Mouse (Mus musculus) limb, embryonic 13.5 days (tissue): ENCODE data around the gene Rdh11. TPM values are rescaled to one million over a fixed set of nuclear protein-coding genes. Genes with fewer than 3 reads are reported as not detected.
"Not testable (repeated sequence)": the region's sequence is repeated elsewhere in the genome, so short reads cannot be mapped to it uniquely, and the experiment has no call there.

Experiments used
- ATAC-seq: fragments of 200-750 bp; cut with Nextera tagmentation; 2 replicates; pipeline ENCODE4 v1.8.0; 2017; ENCODE audit warnings: low read depth, moderate number of reproducible peaks, moderate TSS enrichment; ENCODE audit not compliant: low FRiP score
- H3K27ac ChIP-seq: fragments of 300-500 bp; sonication (generic); 2 replicates; pipeline ENCODE4 v1.5.1; 2015; ENCODE audit warnings: inconsistent platforms, mild to moderate bottlenecking, moderate library complexity
- H3K27me3 ChIP-seq: fragments of 300-500 bp; sonication (generic); 2 replicates; pipeline ENCODE4 v1.6.1; 2015; ENCODE audit warnings: mild to moderate bottlenecking, inconsistent platforms
- H3K36me3 ChIP-seq: fragments of 300-500 bp; sonication (generic); 2 replicates; pipeline ENCODE4 v1.6.1; 2015; ENCODE audit warnings: inconsistent platforms, mild to moderate bottlenecking, moderate library complexity
- H3K4me1 ChIP-seq: fragments of 300-500 bp; sonication (generic); 2 replicates; pipeline ENCODE4 v1.6.1; 2015; ENCODE audit warnings: inconsistent platforms
- H3K4me2 ChIP-seq: fragments of 300-500 bp; sonication (generic); replicated peaks from 2 replicates; pipeline ENCODE4 v1.6.1; 2015; ENCODE audit warnings: inconsistent platforms, mild to moderate bottlenecking, moderate library complexity
- H3K4me3 ChIP-seq: fragments of 300-500 bp; sonication (generic); 2 replicates; pipeline ENCODE4 v1.5.1; 2015; ENCODE audit warnings: moderate library complexity, mild to moderate bottlenecking, inconsistent platforms
- H3K9ac ChIP-seq: fragments of 300-500 bp; sonication (generic); 2 replicates; pipeline ENCODE4 v1.6.1; 2015; ENCODE audit warnings: mild to moderate bottlenecking, inconsistent platforms
- H3K9me3 ChIP-seq: fragments of 300-500 bp; sonication (generic); 2 replicates; pipeline ENCODE4 v1.6.1; 2016; ENCODE audit warnings: inconsistent platforms
- WGBS: fragments of 180-500 bp; shearing (Covaris S2); methylation state at CpG from one replicate; pipeline ENCODE4 v1.1.7; 2015; 5-methylcytosine and 5-hydroxymethylcytosine counted together
- polyA plus RNA-seq: library from polyadenylated mRNA; unstranded; fragments of >200 nt; fragmentation: Nextera tagmentation; extraction: Ambion mirVana; gene quantifications from 2 replicates; pipeline ENCODE4 v1.2.1, GENCODE M21; 2015

The Rdh11 gene
- 23.5 and 27.0 TPM in 2 replicates for polyA plus RNA-seq

DNA sequence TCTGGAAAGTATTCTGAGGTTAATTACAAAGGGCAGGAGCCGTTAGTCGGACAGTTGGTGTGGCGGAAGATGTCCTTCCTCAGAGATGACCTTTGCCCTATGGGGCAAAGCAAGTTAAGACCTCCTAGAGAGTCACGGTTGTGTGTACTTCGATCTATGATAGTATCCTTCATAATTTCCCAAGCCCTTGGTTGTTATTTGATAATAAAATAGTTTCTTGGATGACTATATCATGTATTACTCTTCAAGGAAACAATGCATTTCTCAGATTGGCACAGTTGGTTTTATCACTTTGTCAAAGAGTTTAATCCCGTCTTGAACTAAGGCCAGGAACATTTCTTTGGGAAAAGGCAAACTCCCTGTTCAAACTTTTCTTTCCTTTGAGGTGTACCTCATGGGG, at the start of gene Rdh11:
TSS of gene Rdh11 (minus strand) at position 101 of the 400 bp plus-strand sequence.
- no peaks in the 10 kb centered on the region for H3K27me3 ChIP-seq
- H3K4me2 ChIP-seq, result peak within 1 kb of the TSS; percentile 85
- H3K9me3 ChIP-seq, result no peaks in the 10 kb centered on the region
- H3K4me1 ChIP-seq, result peaks cover 11% of the 10 kb centered on the region
- peaks cover 12% of the 10 kb centered on the region for H3K36me3 ChIP-seq
- peak within 1 kb of the TSS; percentile 70 for H3K4me3 ChIP-seq
- peak within 1 kb of the TSS; percentile 74 for H3K9ac ChIP-seq
- peak within 1 kb of the TSS; percentile 55; the same call in 1 of the 2 replicates for H3K27ac ChIP-seq
- WGBS, result 61% methylated on average over 6 of the region's 6 CpGs
- peak; percentile 39; the same call in 1 of the 2 replicates for ATAC-seq

DNA sequence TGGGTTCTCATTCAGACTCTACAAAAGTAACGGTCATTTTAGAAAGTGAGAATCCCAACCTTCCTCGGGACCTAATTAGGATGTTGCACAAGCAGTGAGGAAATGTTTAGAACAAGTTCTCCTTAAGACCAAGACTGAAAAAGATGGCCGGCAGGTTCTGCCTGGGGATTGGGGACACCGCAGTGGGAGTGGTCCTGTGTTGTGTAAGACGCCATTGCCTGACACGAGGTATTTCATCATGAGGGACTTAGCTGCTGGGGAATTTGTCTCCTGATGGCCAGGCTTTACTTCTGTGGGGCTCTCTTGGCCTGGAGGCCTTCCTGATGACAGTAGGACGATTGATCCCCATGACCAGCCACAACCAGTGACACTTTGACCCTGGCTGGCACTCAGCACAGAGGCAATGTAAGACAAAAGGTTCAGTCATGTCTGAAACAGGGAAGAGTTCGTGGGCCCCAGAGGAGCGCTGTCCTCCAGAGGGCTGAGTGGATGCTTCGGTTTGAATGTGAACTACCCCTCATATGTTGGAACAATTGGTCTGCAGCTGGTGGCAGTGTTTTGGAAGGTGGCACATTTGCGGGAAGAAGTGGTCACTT, 43.5 kb upstream of the Rdh11 start:
- 87% methylated on average over 11 of the region's 11 CpGs for WGBS
- no peak for ATAC-seq

DNA sequence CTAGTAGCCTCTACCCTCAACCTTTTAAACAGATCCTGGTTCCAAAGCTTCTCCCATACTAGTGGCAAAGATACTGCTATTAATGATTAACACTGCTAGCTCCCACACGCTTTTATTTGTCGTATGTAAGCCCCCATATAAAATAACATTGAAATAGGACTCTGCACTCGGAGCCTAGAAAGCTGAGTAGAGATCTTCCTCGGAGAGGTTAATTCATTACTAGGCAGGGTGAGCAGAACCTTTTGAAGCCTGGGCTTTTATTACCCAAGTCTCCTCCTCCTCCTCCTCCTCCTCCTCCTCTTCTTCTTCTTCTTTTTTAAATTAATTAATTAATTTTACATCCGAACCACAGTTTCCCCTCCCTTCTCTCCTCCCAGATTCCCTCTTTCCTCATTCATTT, 25.4 kb upstream of the Rdh11 start:
- no peak for ATAC-seq
- WGBS, result 40% methylated on average over 5 of the region's 5 CpGs
- no peak overlapping the region for H3K27ac ChIP-seq
- H3K9me3 ChIP-seq, result no peaks in the 10 kb centered on the region
- H3K9ac ChIP-seq, result no peak overlapping the region
- no peaks in the 10 kb centered on the region for H3K36me3 ChIP-seq
- no peaks in the 10 kb centered on the region for H3K27me3 ChIP-seq
- no peak overlapping the region for H3K4me3 ChIP-seq
- H3K4me2 ChIP-seq, result no peak overlapping the region
- no peaks in the 10 kb centered on the region for H3K4me1 ChIP-seq

More for the DNA sequence above, 43.5 kb upstream of the Rdh11 start:
- H3K9ac ChIP-seq, result no peak overlapping the region
- no peaks in the 10 kb centered on the region for H3K27me3 ChIP-seq
- H3K9me3 ChIP-seq, result no peaks in the 10 kb centered on the region
- no peak overlapping the region for H3K4me2 ChIP-seq
- peaks cover 75% of the 10 kb centered on the region for H3K36me3 ChIP-seq
- H3K4me1 ChIP-seq, result no peaks in the 10 kb centered on the region
- H3K27ac ChIP-seq, result no peak overlapping the region
- H3K4me3 ChIP-seq, result no peak overlapping the region

DNA sequence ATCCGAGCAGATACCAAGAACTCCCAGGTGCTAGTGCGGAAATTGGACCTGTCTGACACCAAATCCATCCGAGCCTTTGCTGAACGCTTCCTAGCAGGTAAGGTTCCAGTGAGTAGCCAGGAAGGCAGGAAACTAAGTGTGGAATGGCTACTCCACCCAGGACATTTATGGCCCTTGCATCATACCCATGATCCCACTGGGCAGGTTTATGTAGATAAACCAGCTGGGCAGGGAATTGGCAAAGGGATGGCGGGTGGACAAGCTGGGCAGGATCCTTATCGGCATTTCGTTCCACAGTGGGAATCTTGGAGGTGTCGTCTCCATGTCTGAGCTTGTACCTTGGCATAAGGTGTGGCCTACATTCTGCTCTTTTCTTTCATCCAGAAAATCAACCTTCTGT, 19.4 kb upstream of the Rdh11 start:
- Histone ChIP-seq H3K4me3 (no peak overlapping the region), H3K27me3 (no peaks in the 10 kb centered on the region), H3K27ac (no peak overlapping the region), H3K4me2 (no peak overlapping the region), H3K36me3 (no peaks in the 10 kb centered on the region), H3K9ac (no peak overlapping the region), H3K9me3 (no peaks in the 10 kb centered on the region), H3K4me1 (peaks cover 7% of the 10 kb centered on the region)
- no peak for ATAC-seq
- 82% methylated on average over 8 of the region's 8 CpGs for WGBS

DNA sequence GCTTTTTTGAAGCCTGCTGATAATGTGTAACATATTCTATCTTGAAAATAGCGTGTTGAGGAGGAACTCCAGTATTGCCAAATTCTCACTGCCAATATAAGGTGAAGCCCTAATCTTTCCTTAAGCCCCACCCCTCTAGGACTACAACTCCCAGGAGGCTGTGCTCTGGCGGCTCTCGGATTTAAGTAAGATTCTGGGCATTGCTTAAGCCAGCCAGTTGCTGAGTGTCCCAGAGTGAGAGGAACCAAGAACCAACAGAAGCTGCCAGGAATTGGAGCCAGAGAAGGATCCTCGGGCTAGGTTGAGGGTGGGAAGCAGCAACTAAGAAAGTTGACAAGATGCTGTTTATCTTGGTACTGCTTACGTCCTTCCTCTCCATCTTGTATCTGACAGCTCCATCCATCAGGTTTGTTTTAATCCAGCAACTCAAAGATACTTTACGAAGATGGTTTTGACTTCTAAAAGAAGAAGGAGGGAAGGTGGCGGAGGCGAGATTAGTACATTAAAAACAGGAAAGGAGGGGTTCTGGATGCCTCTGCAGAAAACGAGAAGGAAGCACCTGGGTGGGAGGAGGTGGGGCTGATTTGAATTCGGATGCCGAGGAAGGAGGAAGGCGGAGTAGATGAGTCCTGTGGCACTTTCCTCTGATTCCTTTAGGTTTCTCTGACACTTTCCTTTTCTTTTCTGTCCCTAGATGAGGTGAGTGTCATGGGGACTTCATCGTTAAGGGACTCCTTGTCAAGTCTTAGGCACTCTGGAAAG, 16.8 kb upstream of the Rdh11 start, which contains the start of gene Rdh12:
TSS of gene Rdh12 (plus strand) at position 212 of the 762 bp plus-strand sequence.
- 2% methylated on average over 13 of the region's 13 CpGs for WGBS
- no peaks in the 10 kb centered on the region for H3K27me3 ChIP-seq
- H3K9me3 ChIP-seq, result no peaks in the 10 kb centered on the region
- H3K36me3 ChIP-seq, result no peaks in the 10 kb centered on the region
- H3K4me3 ChIP-seq, result peak within 1 kb of the TSS; percentile 43
- peak within 1 kb of the TSS; percentile 61 for H3K4me2 ChIP-seq
- H3K4me1 ChIP-seq, result peaks cover 7% of the 10 kb centered on the region
- H3K9ac ChIP-seq, result peak within 1 kb of the TSS; percentile 65
- no peak within 1 kb of the TSS for H3K27ac ChIP-seq
- ATAC-seq, result 0 out of 2 replicates have a peak, but pooled peaks have one; percentile 59

DNA sequence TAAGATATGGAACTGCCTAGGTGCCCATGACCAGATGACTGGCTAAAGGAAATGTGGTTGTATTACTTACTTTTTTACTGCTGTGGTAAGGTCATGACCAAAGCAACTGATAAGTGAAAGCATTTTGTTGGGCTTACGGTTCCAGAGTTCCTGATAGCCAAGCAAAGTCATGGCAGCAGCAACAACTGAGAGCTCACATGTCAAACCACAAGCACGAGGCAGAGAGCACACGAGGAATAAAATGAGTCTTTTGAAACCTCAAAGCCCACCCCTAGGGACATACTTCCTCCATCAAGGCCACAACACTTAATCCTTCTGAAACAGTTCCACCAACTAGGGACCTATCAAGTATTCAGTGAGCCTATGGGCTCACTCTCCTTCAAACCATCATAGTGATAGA, 9.8 kb upstream of the Rdh11 start:
- Histone ChIP-seq H3K4me3 (no peak overlapping the region), H3K36me3 (no peaks in the 10 kb centered on the region), H3K4me1 (no peaks in the 10 kb centered on the region), H3K9ac (no peak overlapping the region), H3K27me3 (no peaks in the 10 kb centered on the region), H3K27ac (no peak overlapping the region), H3K4me2 (no peak overlapping the region), H3K9me3 (no peaks in the 10 kb centered on the region)
- no peak for ATAC-seq
- WGBS, result 59% methylated on average over 3 of the region's 3 CpGs

DNA sequence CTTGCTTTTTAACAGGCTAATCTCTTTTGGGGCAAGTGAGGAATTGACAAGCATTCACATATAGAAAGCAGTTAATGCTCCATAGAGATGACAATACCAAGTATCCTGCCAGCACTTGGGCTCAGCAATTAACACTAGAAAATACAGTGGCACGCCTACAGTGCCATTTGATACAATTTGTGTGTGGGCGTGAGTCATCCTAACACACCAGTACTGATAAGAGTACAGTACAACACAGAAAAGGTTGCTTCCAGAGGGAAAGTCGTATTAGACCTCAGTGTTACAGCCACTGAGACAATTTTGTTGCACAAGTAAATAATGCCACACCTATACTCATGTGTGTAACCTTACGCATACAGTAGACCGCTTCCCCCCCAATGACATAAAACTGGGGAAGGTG, 5.0 kb upstream of the Rdh11 start:
- no peak overlapping the region for H3K4me3 ChIP-seq
- no peaks in the 10 kb centered on the region for H3K36me3 ChIP-seq
- ATAC-seq, result no peak
- 89% methylated on average over 5 of the region's 5 CpGs for WGBS
- H3K4me1 ChIP-seq, result no peaks in the 10 kb centered on the region
- no peaks in the 10 kb centered on the region for H3K9me3 ChIP-seq
- H3K27me3 ChIP-seq, result no peaks in the 10 kb centered on the region
- no peak overlapping the region for H3K9ac ChIP-seq
- H3K4me2 ChIP-seq, result no peak overlapping the region
- no peak overlapping the region for H3K27ac ChIP-seq

DNA sequence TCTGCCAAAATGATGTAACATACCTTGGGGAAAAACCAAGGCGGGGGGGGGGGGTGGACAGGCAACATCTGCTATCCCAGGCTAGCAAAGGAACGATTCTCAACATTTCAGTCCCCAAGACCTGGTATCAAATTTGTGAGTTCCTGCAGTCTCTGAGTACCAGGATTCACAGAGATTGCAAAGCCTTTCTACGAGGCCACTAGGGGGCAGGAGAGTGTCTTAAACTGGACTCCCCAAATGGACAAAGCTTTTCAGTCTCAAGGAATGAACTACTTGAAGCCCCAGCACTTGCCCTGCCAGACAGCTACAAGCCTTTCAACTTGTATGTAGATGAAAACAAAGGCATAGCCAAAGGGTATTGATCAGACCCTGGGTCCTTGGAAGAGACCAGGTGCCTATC, 1.3 kb upstream of the Rdh11 start:
- peaks cover 1% of the 10 kb centered on the region for H3K36me3 ChIP-seq
- peaks cover 11% of the 10 kb centered on the region for H3K4me1 ChIP-seq
- H3K9me3 ChIP-seq, result no peaks in the 10 kb centered on the region
- H3K4me2 ChIP-seq, result no peak overlapping the region
- H3K9ac ChIP-seq, result no peak overlapping the region
- WGBS, result 6% methylated on average over 3 of the region's 3 CpGs
- ATAC-seq, result no peak
- H3K4me3 ChIP-seq, result no peak overlapping the region
- H3K27me3 ChIP-seq, result no peaks in the 10 kb centered on the region
- no peak overlapping the region for H3K27ac ChIP-seq

DNA sequence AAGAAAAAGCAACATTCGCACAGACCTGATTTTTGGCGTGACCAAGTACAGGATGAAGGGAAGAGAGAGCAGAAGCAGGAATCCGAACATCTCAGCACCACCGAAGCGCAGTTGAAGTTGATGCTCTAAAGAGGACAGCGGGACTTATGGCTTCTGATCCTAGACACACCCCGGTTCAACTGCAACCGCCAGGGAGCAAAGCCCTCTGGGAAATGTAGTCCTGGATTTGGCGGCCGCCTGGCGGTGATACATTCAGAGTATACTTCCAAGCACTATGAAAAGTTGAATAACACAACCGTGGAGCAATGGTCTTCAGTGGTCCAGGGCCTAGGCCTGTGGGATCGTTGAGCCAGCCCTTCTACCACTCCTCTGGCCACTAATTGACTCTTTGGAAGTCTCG, 392 bp downstream of the Rdh11 start:
- peak; percentile 89 for ATAC-seq
- peaks cover 11% of the 10 kb centered on the region for H3K4me1 ChIP-seq
- H3K9ac ChIP-seq, result peak overlapping the region; percentile 74
- H3K36me3 ChIP-seq, result peaks cover 17% of the 10 kb centered on the region
- no peaks in the 10 kb centered on the region for H3K27me3 ChIP-seq
- no peaks in the 10 kb centered on the region for H3K9me3 ChIP-seq
- H3K27ac ChIP-seq, result no peak overlapping the region
- peak overlapping the region; percentile 70 for H3K4me3 ChIP-seq
- WGBS, result 4% methylated on average over 14 of the region's 14 CpGs
- peak overlapping the region; percentile 85 for H3K4me2 ChIP-seq

DNA sequence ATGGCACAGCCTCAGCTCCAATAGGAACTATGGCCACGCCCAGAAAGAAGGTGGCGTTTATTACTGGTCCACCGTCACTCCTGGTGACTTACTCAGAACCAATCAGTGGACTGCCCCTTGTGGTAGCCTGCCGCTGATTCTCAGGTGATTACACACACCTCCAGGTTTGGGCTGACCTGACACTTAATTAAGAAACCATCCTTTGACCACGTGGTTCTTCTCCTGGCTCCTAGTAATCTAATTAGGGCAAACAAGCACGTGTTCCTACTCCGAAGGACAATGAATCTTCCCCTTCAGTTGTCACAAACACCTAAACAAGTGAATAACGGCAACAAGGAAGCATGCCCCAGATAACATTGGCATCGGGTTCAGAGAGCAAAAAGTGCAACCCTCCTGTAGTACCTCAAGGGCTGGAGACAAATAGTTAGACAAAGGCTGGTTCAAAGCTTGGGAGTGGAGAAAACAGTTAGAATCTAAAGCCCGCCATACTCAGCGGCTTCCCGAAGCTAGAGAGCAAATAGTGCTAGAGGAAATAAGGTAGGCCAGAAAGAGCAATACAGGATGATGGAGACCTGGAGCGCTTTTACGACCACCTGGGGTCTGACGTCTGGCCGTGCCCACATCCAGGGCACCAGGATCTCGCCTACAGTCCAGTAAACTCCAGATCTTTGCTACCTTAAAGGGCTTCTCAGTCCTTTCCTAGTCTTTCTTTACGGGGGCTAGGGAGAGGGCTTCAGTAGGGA, 991 bp downstream of the Rdh11 start:
- Histone ChIP-seq H3K27ac (peak overlapping the region; percentile 55; the same call in 1 of the 2 replicates), H3K4me1 (peaks cover 11% of the 10 kb centered on the region)
- WGBS, result under 1% methylated on average over 18 of the region's 18 CpGs

DNA sequence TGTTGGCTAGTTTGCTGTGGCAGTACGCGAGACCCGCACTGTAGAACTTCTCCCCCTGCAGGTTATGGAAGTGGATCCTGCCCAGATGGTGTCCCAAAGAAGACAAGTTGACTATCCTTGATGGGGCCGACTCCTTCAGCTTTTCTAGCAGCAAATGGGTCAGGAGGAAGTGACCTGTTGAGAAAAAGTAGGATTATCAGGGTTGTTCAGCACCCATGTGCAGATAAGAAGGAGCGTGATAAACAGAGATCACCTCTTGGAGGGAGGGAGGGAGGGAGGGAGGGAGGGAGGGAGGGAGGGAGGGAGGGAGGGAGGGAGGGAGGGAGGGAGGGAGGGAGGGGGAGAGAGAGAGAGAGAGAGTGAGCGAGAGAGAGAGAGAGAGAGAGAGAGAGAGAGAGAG, 6.9 kb downstream of the Rdh11 start:
- not testable (repeated sequence) for H3K27ac ChIP-seq, H3K27me3 ChIP-seq, H3K4me3 ChIP-seq, H3K4me2 ChIP-seq, H3K9ac ChIP-seq, H3K9me3 ChIP-seq, H3K4me1 ChIP-seq, ATAC-seq
- H3K36me3 ChIP-seq, result peaks cover 73% of the 10 kb centered on the region
- WGBS, result 83% methylated on average over 5 of the region's 6 CpGs

More for the DNA sequence above, 991 bp downstream of the Rdh11 start:
- ATAC-seq, result peak; percentile 91
- peak overlapping the region; percentile 70 for H3K4me3 ChIP-seq
- H3K9me3 ChIP-seq, result no peaks in the 10 kb centered on the region
- peak overlapping the region; percentile 85 for H3K4me2 ChIP-seq
- no peaks in the 10 kb centered on the region for H3K27me3 ChIP-seq
- peak overlapping the region; percentile 74 for H3K9ac ChIP-seq
- peaks cover 23% of the 10 kb centered on the region for H3K36me3 ChIP-seq

DNA sequence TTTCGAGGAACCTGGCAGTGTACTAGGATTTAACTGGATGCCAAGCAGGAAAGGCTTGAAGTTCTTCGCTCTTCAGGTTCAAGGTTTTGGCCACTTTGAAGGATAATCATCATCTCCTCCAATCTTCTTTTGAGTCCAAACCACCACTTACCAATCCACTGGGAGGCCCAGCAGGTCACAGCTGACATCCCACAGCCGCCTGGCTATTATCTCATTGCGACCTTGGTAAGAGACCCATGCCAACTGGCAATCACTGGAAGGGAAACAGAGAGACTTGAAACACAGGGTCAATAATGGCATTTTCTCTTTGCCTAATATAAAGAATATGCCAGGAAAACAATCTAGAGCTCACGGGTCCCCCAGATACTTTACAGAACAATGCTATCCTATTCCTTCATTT, 16.1 kb downstream of the Rdh11 start:
- Histone ChIP-seq H3K4me1 (peaks cover 6% of the 10 kb centered on the region), H3K9ac (no peak overlapping the region), H3K27ac (no peak overlapping the region), H3K27me3 (no peaks in the 10 kb centered on the region), H3K4me3 (no peak overlapping the region), H3K36me3 (peaks cover 43% of the 10 kb centered on the region), H3K4me2 (no peak overlapping the region), H3K9me3 (no peaks in the 10 kb centered on the region)
- ATAC-seq, result no peak
- 95% methylated on average over 5 of the region's 5 CpGs for WGBS
